Mouse (Mus musculus) right cerebral cortex, postnatal 4 days (tissue): ENCODE results near the gene Slc9a6.

ENCODE experiments used
- DNase-seq: peaks from one replicate; pipeline ENCODE4 v3.0.0-alpha.2; 2022

The Slc9a6 gene

DNA sequence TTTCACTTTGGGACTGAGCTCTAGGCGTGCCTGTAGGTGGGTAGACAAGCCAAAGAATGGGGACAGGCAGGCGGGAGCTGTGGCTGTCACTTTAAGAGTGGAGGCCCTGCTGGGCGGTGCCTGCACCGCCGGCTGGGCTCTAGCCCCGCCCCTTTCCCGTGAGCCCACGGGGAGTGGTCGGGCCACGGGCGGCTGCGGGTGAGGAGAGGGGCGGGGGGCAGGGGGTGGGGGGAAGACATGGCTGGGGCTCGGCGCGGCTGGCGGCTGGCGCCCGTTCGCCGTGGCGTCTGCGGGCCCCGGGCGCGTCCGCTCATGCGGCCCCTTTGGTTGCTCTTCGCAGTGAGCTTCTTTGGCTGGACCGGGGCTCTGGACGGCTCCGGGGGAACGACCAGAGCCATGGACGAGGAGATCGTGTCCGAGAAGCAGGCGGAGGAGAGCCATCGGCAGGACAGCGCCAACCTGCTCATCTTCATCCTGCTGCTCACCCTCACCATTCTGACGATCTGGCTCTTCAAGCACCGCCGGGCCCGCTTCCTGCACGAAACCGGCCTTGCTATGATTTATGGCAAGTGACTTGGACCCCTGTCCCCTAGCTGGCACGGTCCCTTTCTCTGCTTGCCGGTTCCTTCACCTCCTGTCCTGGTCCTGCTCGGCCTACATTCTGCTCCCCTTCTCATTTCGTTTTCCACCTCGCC, at the start of gene Slc9a6:
Slc9a6 (plus strand) TSS at position 135 of the 695 bp plus-strand sequence.
- DNase-seq = peak; percentile 66

DNA sequence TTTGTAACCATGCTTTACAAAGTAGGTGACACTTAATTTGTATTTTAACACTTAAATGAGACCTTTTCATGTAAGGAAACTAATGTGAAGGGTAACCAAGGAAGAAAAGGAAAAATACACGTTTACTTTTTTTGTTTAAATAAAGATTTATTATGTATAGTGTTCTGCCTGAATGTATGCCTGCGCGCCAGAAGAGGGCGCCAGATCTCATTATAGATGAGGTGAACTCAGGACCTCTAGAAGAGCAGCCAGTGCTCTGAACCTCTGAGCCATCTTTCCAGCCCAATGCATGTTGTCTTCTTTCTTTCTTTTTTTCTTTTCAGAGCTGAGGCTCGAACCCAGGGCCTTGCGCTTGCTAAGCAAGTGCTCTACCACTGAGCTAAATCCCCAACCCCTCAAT, 37.1 kb upstream of the Slc9a6 start:
- DNase-seq = peak; percentile 2

DNA sequence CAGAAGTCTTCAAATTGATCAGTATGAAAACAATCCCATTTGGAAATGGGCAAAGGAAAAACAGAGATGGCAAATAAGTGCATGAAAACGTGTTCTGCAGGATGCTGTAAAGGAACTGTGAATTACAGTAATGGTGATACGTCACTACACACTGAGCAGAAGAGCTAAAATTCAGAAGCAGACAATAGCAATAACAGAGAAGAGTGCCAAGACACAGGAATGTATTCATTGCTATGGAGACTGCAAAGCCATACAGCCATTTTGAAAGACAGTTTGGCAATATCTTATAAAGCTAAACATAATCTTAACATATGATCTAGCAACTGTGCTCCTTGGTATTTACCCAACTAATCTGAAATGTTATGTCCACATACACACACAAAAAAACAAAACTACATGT, 31.4 kb upstream of the Slc9a6 start:
- DNase-seq = no peak

DNA sequence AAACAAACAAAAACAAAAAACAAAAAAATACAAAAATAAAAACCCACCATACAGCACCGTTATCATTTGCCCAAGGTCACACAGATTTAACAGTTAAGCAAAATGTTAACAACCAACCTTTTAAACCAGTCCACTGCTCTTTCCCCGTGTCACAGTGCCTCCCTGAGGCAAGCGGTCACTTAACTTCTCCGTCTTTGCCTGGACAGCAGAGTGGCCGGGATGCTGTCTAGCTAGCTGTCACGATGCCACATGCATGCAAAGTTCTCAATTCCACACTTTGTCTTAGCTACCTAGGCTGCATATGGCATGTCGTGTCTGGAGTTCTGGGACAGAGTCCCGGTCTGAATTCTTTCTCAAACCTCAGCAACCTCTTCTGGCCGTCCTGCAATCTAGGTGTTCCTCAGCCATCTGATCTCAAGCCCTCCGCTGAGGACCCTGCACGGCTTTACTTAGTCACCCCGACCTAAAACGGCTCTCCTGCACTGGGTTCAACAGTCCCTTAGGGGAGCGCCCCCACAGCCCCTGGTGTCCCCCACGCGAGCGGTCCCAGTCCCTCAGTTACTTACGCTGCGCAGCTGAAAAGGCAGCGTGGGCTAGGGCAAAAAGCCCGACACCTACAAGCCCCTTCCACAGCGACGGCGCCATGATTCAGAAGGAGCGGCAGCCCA, 12.2 kb upstream of the Slc9a6 start:
- DNase-seq = peak; percentile 7

DNA sequence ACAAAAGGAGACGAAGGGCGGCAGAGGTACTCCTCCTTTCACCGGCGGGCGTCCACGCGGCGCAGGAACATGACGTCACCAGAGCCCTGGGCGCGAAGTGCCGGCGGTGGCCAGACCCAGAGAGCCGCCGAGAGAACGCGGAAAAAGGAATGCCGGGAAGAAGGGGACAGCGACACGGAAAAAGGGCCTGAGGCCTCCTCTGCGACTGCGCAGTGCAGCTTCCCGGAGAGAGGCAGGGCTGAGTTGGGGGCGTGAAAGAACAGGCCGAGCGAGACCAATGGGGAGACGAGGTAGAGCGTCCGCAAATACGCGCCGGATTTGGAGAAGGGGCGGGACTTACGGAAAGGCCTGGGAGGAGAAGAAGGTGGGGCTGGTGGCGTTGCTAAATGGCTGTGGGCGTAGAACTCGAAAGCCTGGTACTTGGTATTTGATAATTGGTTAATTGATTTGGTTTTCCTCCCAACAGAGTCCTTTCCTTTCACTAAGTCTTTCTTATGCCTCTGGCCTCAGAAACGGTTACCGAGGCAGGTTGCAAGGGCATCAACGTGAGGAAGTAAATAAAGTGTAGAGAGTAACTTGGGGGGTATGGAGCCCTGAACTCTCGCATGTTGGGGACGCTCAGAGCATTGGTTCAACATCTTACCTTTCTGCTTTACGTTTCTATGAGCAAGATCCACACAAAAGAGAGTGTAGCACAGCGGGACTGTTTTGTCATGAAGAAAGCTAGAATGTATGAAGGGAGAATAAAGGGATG, 11.5 kb upstream of the Slc9a6 start, which contains the start of gene Mmgt1:
Mmgt1 (minus strand) TSS at position 183 of the 754 bp plus-strand sequence.
- DNase-seq = peak; percentile 85

DNA sequence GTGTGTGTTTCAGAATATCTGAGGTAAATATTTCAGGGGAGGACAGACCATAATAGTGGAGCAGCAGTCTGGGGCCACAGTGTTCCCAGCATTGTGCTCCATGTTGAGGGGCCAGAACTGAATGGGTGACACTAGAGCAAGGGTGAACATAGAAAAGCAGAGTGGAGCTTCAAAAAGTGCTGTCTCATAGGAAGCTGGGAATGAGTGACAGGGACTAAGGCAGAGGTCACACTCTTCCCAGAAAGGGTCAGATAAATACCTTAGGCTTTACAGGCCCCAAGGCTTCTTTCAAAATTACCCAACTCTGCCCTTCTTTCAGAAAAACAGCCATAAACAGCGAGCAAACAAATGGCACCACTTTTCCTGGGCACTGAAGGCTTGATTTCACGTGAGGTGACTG, 3.0 kb upstream of the Slc9a6 start:
- DNase-seq = no peak

DNA sequence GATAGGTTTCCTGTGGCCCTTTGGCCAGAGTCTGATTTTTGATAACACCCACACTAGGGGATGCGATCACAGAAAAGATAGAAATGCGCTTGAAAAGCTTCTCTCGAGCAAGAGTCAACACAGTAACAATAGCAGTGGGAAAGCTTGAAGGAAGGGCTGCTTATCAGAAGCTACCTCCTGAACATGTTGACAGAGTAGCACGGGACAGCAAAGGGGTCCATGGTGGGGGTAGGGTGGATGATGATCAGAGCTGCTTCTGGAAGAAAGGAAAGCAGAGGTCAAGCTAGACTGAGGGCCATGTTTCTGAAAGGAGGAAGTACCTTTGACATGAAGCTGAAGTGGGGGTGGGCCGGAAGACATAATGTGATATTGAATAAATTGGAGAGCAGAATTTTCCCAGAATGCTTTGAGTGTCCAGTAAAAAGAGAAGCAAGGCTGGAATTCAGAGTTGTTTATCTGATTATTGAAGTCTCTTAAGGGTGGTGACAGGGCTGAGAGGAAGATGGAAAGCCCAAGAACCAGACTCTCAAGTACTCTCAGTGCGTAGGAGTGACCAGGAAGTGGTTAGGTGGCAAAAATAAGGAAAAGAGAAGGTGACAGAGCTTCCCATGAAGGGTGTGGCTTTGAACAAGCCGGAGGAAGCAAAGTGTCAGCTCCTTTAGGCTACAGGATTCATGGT, 2.4 kb upstream of the Slc9a6 start:
- DNase-seq = no peak

DNA sequence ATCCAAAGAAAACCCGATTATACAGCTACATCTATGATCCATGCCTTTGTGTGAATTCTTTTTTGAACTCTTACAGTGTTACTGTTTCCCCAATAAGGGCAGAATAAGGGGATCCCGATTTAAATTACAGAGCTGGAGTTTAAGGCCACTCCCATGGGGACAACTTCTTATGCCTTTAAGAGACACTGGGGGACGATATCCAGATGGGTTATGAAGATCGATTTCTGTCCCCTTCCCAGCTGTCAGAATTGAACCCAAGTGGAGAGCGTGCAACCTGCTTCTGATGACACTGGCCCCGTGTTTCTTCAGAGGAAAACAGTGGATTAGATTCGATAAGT, 303 bp upstream of the Slc9a6 start:
- no peak for DNase-seq

DNA sequence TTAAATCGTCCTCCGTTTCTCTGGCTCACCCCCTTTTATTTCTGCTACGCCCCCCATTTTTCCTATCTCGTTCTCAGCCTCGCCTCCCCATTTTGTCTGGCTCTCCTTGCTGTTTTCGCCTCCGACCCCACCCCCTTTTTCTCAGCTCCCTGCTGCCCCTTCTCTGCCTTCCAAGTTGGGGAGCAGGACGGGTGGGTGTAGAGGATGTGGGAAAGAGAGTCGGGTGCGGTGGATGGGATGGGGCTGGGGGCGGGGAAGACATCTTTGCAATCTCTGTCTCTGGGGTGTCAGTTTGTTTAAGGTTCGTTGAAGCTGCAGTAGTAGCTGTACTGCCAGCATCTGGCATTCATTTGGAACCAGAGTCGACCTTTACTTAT, 749 bp downstream of the Slc9a6 start:
- DNase-seq = peak; percentile 5

DNA sequence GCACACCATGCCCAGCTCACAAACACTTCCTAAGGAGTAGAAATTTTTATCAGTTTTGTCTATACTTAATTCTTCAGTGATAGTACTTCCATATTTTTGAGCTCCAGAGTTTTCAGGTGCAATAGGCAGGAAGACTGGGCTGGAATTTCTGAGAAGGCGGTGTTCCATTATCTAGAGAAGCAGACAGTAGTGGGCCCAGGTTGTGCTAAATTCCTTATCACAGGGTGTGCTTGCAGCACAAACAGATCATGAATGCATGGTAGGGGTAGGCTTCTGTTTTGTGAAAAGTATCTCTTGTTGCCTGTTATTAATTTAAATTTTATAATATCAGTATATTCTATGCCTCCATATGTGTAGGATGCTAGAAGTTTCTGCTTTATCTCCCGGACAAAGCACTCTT, 5.7 kb downstream of the Slc9a6 start:
- no peak for DNase-seq

DNA sequence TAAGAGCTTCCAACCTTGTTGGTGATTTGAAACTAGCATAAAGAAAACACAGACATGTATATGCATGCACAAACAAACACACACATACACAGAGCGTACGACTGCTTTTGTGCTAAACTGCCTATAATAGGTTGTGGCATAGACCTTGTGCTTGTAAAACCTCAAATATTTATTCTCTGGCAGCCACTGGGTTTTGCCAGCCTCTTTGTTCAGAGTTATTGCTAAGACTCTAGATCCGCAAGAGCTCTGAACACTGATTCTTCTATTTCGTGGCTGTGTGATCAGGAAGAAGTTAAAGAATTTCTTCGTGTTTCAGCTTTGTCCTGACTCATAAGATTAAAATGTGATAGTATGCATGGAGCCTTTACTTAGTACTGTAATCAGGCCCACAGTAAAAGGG, 26.6 kb downstream of the Slc9a6 start:
- no peak for DNase-seq

DNA sequence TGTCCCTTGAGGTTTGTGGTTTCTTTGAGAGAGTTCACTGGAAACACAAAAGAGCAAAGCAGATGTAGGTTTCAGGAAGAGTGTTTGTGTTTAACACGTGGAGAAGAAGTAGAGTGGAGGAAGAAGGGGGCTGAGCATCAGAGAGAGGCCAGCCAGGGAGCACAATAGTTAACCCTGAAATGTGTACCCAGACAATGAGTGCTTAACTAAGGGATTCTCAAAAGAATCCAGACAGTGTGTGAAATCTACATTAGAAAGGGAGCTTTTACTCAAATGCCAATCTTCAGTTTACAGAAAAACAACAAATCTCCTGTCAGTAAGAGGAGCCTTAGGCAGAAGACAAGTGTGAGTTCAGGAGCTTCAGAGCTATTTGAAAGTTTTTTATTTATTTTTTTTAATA, 30.5 kb downstream of the Slc9a6 start:
- DNase-seq = no peak

DNA sequence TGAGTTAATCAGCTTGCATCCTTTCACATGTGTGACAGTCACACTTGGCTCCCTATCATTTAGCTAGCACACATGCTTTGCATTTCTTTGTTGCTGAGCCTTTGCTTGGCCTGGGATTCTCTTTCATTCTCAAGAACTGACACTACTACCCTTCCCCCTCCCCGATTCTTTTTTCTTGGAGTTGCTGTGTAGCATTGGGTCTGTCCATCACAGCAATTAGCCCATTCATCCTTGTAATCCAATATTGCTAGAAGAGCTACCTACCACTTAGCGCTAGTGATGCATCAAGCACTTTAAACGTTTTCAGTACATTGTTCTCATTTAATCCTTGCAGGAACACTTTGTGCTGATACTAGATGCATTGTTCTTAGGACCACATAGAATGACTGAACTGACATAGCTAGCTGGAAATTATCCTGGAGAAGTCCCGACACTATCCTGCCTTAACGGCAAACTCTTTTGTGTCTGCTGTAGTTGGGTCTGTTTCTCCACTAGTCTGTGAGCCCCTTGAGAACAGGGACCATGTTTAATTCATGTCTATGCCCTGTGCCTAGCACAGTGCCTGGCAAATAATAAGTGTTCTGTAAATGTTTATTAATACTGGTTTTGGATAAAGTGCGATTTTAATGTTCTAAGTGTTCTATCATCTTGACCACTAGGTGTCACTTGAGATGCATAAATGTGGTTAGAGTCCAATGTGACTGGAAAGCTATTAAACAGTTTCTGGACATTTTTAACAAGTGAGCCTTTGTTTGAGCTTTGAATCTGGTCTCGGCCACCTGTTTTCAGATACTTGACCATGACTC, 40.2 kb downstream of the Slc9a6 start:
- DNase-seq = no peak

DNA sequence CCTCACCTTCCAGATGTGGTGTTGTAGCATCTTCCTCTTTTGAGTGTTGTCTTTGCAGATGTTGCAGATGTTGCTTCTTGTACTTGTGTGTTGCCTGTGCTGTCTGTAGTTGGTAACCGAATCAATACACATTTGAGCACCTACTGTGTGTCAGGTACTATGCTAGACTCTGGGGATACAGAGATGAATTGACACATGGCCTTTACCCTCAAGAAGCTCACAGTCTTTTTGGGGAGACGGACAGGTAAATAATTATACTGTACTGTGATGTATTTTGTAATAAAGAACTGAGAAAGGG, 40.7 kb downstream of the Slc9a6 start:
- no peak for DNase-seq

DNA sequence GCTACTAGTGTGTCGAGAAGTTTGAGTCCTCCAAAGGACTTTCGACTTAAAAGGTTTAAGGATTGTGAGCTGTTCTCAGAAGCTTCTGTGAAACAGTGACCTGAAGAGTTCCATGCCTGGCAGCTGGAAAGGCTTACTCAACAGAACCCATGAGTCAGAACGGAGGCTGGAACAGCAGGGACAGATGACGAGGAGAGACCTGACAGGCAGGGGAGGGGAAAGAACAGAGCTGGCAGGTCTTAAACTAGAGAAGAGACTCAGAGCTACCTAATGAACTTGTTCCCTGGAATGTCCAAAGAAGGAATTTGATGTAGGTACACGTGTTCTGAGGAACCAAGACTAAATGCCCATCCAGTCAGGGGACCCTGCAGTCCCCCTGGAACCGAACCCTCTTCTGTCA, 41.3 kb downstream of the Slc9a6 start:
- no peak for DNase-seq

DNA sequence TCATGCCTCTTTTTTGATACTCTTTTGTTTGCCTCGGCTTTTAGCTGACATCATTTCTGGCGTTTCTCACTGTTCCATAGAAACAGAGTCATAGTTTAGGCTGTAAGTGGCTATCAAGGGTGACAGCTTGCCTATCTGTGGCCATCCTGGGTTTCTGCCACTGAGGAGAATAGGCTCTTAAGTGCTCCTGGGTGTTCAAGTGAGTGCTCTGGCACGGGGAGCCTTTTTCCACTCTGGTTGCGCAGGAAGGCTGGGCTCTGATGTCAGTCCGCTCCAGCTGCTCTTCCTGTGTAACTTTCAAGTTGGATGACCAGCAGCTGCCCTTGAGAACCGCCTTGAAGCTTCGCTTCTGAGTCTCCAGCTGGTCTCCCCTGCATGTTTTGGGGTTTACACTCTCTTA, 42.2 kb downstream of the Slc9a6 start:
- DNase-seq = no peak

DNA sequence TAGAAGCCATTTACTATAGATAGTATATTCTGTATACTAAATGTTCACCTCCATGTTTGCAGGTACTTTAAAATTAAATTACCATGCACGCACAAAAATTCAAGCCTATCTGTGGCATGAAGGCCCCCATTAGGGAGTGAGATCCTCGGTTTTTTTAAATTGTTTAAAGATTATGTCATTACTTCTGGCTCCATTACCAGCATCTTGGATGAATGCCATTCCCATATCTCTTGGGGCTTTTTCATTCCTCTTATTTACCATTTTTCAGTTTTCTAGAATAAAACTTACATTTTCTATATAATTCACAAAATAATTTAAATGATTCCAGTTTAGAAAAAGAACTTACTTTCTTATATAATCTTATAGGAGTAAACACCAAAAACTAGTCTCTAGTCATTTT, 46.1 kb downstream of the Slc9a6 start:
- DNase-seq = no peak

DNA sequence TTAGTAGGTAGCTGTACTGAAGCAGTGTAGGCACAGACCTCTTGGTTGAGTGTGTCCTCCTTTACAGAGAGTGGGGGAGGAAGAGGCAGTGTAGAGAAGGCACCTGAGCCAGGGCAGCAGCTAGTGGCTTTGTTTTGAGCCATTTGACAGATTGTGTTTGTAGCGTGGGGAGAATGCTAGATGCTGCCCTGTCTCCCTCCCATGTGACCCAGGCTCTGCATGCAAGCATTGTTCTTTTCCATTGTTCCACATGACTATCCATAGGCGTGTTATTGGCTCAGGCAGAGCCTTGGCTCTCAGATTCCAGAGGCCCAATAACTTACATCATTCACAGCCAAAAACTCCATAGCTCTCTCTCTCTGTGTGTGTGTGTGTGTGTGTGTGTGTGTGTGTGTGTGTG, 49.7 kb downstream of the Slc9a6 start:
- no peak for DNase-seq

DNA sequence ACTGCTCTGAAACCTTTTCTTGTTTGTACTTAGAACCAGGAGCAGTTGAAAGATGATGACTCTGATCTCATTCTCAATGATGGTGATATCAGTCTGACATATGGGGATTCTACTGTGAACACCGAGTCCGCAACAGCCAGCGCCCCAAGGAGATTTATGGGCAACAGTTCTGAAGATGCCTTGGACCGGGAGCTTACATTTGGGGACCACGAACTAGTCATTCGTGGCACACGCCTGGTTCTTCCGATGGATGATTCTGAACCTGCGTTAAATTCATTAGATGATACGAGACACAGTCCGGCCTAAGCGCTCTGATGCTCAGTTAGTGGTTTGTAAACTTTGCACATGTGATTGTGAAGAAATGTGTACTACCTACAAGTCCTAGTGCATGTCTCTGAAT, 51.6 kb downstream of the Slc9a6 start:
- no peak for DNase-seq

DNA sequence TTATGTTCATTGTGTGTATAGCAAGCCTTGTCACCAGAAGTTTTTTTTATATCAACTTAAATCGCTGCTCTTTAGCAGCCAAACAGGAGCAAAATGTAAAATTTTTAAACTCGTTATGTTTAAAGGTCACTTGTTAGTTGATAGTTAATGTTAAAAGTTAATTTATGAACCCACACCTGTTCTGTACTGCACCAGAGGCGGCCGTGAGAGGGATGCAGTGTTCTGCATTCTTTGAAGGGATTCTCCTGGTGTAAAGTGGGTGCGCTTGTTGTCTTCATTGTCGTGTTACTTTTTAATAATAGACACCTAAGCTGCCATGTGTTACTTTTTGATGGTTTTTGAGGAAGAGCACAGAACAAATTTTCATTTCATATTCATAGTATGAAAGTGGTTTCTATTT, 52.8 kb downstream of the Slc9a6 start:
- no peak for DNase-seq

DNA sequence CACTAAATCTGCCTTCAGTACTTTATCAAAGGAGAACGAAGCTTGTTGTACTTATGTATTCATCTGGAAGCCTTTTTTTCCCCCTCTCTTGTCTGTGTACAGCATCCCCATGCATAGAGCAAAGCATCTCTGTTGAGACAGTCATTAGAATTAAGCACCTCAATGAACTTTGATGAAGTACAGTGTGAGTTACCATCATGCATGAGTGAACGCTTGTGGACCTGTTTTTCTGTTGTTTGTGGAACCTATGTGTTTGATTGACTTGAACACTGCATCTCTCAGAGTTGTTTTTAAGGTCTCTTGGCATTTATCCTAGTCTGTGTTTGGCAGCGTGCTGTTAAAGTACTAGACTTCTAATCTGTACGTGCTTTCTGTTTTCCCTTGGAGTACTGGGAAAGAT, 53.8 kb downstream of the Slc9a6 start:
- DNase-seq = no peak

DNA sequence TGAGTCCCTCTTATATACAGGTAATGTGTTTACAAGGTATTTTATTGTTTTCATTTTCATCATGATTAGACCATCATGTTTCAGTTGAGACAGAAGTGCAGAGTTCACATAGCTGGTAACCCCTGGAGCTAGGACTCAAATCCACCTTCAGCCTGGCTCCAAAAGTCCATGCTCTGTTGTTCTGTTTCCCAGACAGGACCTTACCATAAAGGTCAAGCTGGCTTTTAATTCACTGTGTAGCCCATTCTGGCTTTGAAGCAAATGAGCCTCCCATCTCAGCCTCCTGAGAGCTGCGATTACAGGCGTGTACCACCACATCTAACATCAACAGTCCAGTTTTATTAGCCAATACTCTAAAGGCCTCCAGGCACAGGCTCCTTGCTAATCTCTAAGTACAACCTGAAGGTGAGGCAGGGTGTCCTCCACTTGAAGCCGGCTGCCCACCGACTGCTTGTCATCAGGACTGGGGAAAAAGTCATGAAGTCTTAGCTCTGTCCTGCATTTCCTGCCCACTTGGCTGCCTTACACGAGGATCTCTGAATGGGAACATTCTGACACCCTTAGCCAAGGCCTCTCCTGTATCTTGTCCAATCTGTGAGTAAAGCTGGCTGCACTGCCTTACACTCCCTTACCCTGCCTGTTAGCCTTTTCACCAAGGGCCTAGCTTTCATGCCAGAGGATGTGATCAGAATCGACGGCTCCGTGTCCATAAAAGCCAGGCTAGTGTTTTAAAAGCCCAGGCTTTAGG, 55.8 kb downstream of the Slc9a6 start:
- DNase-seq = no peak
